Mouse (Mus musculus) ES-E14 (cell line): ENCODE data around the gene Erc2.

Experiments used
- CHD2 ChIP-seq: IDR thresholded peaks from 2 replicates; pipeline ENCODE4 v1.6.1; 2014; ENCODE audit warnings: mild to moderate bottlenecking, low read depth, low read length, inconsistent platforms
- HCFC1 ChIP-seq: IDR thresholded peaks from 2 replicates; pipeline ENCODE4 v1.6.1; 2012; ENCODE audit warnings: low read length, inconsistent platforms, borderline replicate concordance; ENCODE audit not compliant: insufficient read depth

DNA sequence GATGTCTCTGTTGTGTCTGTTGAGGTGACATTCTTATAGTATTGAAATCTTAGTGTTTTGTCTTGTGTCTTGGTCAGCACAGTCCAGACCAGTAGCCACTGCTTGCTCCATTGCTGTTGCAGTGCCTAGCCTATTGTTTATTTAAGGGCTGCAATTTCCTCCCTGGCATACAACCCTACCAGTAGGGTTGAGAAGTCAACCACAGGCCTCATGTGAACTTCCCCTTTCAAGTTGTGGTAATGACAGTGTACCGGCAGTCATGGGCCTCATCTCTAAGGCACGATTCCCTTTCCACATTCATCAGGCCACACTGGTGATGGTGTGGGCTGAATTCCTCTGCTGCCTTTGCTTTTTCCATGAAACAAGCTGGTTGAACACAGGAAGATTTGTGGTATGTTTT, 267.4 kb downstream of the Erc2 start:
- TF ChIP-seq HCFC1 (no peak), CHD2 (no peak)
